Mouse (Mus musculus): ENCODE results near the gene Lsamp.

DNA sequence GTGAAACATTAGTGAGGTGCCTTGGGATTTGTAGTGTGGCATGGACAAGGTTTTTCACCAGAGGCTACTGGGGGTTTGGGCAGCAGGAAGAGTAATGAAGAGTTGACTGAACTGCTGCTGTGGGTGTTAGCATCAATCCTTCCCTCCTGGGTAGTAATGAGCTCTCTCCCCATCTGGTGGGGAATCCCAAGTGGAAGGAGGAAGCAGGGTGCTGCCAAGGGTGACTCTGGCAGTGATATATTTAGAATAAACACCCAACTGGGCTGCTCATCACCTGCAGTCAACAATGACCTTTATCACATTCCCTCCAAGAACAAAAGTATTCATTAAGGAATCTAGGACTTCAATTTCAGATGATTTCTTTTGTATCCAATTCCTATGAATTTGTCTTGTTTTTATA lies 2064.0 kb downstream of the Lsamp start:
- TF ChIP-seq POLR2A (IDR thresholded peaks at IDR 0.05; ENCODE audit: insufficient read depth, low read length): no peak
- no peak for TF ChIP-seq CTCF (IDR thresholded peaks at IDR 0.05; ENCODE audit: low read depth, low read length)
